Mouse (Mus musculus) myocyte (in vitro differentiated cells): ENCODE results near the gene Gm21969.

Experiments used
- E2F4 ChIP-seq: IDR thresholded peaks from one replicate; pipeline ENCODE4 v1.6.1; 2011; ENCODE audit warnings: mild to moderate bottlenecking, control low read depth, moderate library complexity; ENCODE audit not compliant: insufficient read depth
- TCF3 ChIP-seq: IDR thresholded peaks from one replicate; pipeline ENCODE4 v1.6.1; 2011; ENCODE audit warnings: low read depth, control low read depth; ENCODE audit not compliant: insufficient read length

DNA sequence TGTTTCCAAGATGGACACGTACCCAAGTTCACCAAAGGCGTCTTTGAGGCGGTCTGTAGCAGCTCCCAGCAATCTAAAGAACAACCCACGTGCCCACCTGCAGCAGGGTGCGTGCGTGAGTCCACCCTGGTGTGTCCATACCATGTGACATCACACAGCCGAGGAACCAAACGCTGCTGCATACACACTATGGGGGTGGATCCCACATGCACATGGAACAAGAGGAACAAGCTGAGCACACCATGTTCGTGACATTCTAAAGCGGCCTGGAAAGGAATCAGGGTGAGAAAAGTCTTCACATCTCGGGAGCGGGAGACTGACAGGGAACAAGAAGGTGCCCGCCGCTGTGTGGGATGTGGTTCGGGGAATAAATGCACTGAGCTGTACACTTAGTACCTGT, 34.6 kb upstream of the Gm21969 start:
- no peak for TF ChIP-seq E2F4
- no peak for TF ChIP-seq TCF3
